Mouse (Mus musculus): ENCODE measurements around the gene Zbtb44. TPM values are rescaled to one million over a fixed set of nuclear protein-coding genes. Genes with fewer than 3 reads are reported as not detected.

Gene Zbtb44
- polyA plus RNA-seq, 1 experiment from 2014 or later: 7.9 TPM

GRCm38 (mm10) chr9:31092111-31092832 lies 61.8 kb downstream of the Zbtb44 start:
- H3K9me3 ChIP-seq (ENCODE audit: low read length): no peaks in the 10 kb centered on the region
- no peaks in the 10 kb centered on the region for H3K4me1 ChIP-seq (ENCODE audit: insufficient read depth, low read depth, low read length)
- DNase-seq (ENCODE audit: low spot score) (no peak), ATAC-seq (no peak)
- H3K27me3 ChIP-seq (replicated peaks; ENCODE audit: insufficient read depth, low read length): no peaks in the 10 kb centered on the region
- H3K4me3 ChIP-seq (ENCODE audit: low read depth, low read length): no peak overlapping the region
- H3K27ac ChIP-seq (ENCODE audit: low read length): no peak overlapping the region
- no peaks in the 10 kb centered on the region for H3K36me3 ChIP-seq (ENCODE audit: insufficient read depth, low read length)
- TF ChIP-seq CTCF (IDR thresholded peaks at IDR 0.05) (no peak), EP300 (IDR thresholded peaks at IDR 0.05) (no peak)
- 85% methylated on average over 18 of the region's 18 CpGs for WGBS
- H3K9ac ChIP-seq (replicated peaks; ENCODE audit: low read depth): no peak overlapping the region
- no peak overlapping the region for H3K4me2 ChIP-seq (replicated peaks; ENCODE audit: low read depth, low read length)

GRCm38 (mm10) chr9:31092833-31093195 lies 62.4 kb downstream of the Zbtb44 start:
- no peaks in the 10 kb centered on the region for H3K4me1 ChIP-seq (ENCODE audit: insufficient read depth, low read depth, low read length)
- WGBS: 89% methylated on average over 10 of the region's 10 CpGs
- no peaks in the 10 kb centered on the region for H3K36me3 ChIP-seq (ENCODE audit: insufficient read depth, low read length)
- TF ChIP-seq CTCF (IDR thresholded peaks at IDR 0.05): no peak
- TF ChIP-seq EP300 (IDR thresholded peaks at IDR 0.05): no peak
- no peak overlapping the region for H3K4me3 ChIP-seq (ENCODE audit: low read depth, low read length)
- H3K4me2 ChIP-seq (replicated peaks; ENCODE audit: low read depth, low read length): no peak overlapping the region
- no peaks in the 10 kb centered on the region for H3K9me3 ChIP-seq (ENCODE audit: low read length)
- no peak overlapping the region for H3K9ac ChIP-seq (replicated peaks; ENCODE audit: low read depth)
- H3K27ac ChIP-seq (ENCODE audit: low read length): no peak overlapping the region
- ATAC-seq (no peak), DNase-seq (ENCODE audit: low spot score) (no peak)
- no peaks in the 10 kb centered on the region for H3K27me3 ChIP-seq (replicated peaks; ENCODE audit: insufficient read depth, low read length)

- Histone ChIP-seq H3K27me3 (replicated peaks; ENCODE audit: insufficient read depth, low read length) (no peaks in the 10 kb centered on the region), H3K36me3 (ENCODE audit: insufficient read depth, low read length) (no peaks in the 10 kb centered on the region), H3K9ac (replicated peaks; ENCODE audit: low read depth) (no peak overlapping the region), H3K4me3 (ENCODE audit: low read depth, low read length) (no peak overlapping the region), H3K9me3 (ENCODE audit: low read length) (no peaks in the 10 kb centered on the region), H3K4me1 (ENCODE audit: insufficient read depth, low read depth, low read length) (no peaks in the 10 kb centered on the region), H3K27ac (ENCODE audit: low read length) (no peak overlapping the region), H3K4me2 (replicated peaks; ENCODE audit: low read depth, low read length) (no peak overlapping the region)
- no peak for TF ChIP-seq CTCF (IDR thresholded peaks at IDR 0.05)
- peak; percentile 49 for DNase-seq (ENCODE audit: low spot score)
- ATAC-seq: peak; percentile 80
- 65% methylated on average over 20 of the region's 20 CpGs for WGBS
These were observed 66.9 kb downstream of the Zbtb44 start for GRCm38 (mm10) chr9:31097088-31098082.

GRCm38 (mm10) chr9:31098118-31098517 lies 67.7 kb downstream of the Zbtb44 start:
- Histone ChIP-seq H3K9ac (replicated peaks; ENCODE audit: low read depth) (no peak overlapping the region), H3K4me1 (ENCODE audit: insufficient read depth, low read depth, low read length) (no peaks in the 10 kb centered on the region), H3K4me2 (replicated peaks; ENCODE audit: low read depth, low read length) (no peak overlapping the region), H3K27ac (ENCODE audit: low read length) (no peak overlapping the region), H3K36me3 (ENCODE audit: insufficient read depth, low read length) (no peaks in the 10 kb centered on the region), H3K9me3 (ENCODE audit: low read length) (no peaks in the 10 kb centered on the region), H3K27me3 (replicated peaks; ENCODE audit: insufficient read depth, low read length) (no peaks in the 10 kb centered on the region), H3K4me3 (ENCODE audit: low read depth, low read length) (no peak overlapping the region)
- DNase-seq (ENCODE audit: low spot score) (no peak), ATAC-seq (no peak)
- TF ChIP-seq EP300 (IDR thresholded peaks at IDR 0.05) (no peak), CTCF (IDR thresholded peaks at IDR 0.05) (peak; percentile 42)
- WGBS: 71% methylated on average over 6 of the region's 6 CpGs

- Histone ChIP-seq H3K9me3 (ENCODE audit: low read length) (no peaks in the 10 kb centered on the region), H3K4me3 (ENCODE audit: low read depth, low read length) (no peak overlapping the region), H3K9ac (replicated peaks; ENCODE audit: low read depth) (no peak overlapping the region), H3K4me1 (ENCODE audit: insufficient read depth, low read depth, low read length) (no peaks in the 10 kb centered on the region), H3K27ac (ENCODE audit: low read length) (0 out of 2 replicates have a peak overlapping the region, but pooled peaks have one; percentile 32), H3K27me3 (replicated peaks; ENCODE audit: insufficient read depth, low read length) (no peaks in the 10 kb centered on the region), H3K4me2 (replicated peaks; ENCODE audit: low read depth, low read length) (no peak overlapping the region), H3K36me3 (ENCODE audit: insufficient read depth, low read length) (no peaks in the 10 kb centered on the region)
- TF ChIP-seq EP300 (IDR thresholded peaks at IDR 0.05) (no peak), CTCF (IDR thresholded peaks at IDR 0.05) (0 out of 2 replicates have a peak, but pooled peaks have one; percentile 13)
- 62% methylated on average over 6 of the region's 8 CpGs for WGBS
- DNase-seq (ENCODE audit: low spot score) (peak; percentile 59), ATAC-seq (peak; percentile 73)
These were observed 78.0 kb downstream of the Zbtb44 start for GRCm38 (mm10) chr9:31108464-31108863.

GRCm38 (mm10) chr9:31115586-31115985 lies 85.1 kb downstream of the Zbtb44 start:
- no peak overlapping the region for H3K9ac ChIP-seq (replicated peaks; ENCODE audit: low read depth)
- H3K36me3 ChIP-seq (ENCODE audit: insufficient read depth, low read length): no peaks in the 10 kb centered on the region
- TF ChIP-seq EP300 (IDR thresholded peaks at IDR 0.05) (no peak), CTCF (IDR thresholded peaks at IDR 0.05) (no peak)
- ATAC-seq (no peak), DNase-seq (ENCODE audit: low spot score) (no peak)
- H3K4me3 ChIP-seq (ENCODE audit: low read depth, low read length): no peak overlapping the region
- H3K27ac ChIP-seq (ENCODE audit: low read length): no peak overlapping the region
- H3K27me3 ChIP-seq (replicated peaks; ENCODE audit: insufficient read depth, low read length): no peaks in the 10 kb centered on the region
- H3K4me2 ChIP-seq (replicated peaks; ENCODE audit: low read depth, low read length): no peak overlapping the region
- H3K4me1 ChIP-seq (ENCODE audit: insufficient read depth, low read depth, low read length): no peaks in the 10 kb centered on the region
- H3K9me3 ChIP-seq (ENCODE audit: low read length): no peaks in the 10 kb centered on the region

Data from lung, postnatal 0 days (tissue).